Mouse (Mus musculus): ENCODE data around the gene Il17ra. TPM values are rescaled to one million over a fixed set of nuclear protein-coding genes. Genes with fewer than 3 reads are reported as not detected.

Gene Il17ra
- polyA plus RNA-seq, 1 experiment from 2014 or later = 10.5 TPM

DNA sequence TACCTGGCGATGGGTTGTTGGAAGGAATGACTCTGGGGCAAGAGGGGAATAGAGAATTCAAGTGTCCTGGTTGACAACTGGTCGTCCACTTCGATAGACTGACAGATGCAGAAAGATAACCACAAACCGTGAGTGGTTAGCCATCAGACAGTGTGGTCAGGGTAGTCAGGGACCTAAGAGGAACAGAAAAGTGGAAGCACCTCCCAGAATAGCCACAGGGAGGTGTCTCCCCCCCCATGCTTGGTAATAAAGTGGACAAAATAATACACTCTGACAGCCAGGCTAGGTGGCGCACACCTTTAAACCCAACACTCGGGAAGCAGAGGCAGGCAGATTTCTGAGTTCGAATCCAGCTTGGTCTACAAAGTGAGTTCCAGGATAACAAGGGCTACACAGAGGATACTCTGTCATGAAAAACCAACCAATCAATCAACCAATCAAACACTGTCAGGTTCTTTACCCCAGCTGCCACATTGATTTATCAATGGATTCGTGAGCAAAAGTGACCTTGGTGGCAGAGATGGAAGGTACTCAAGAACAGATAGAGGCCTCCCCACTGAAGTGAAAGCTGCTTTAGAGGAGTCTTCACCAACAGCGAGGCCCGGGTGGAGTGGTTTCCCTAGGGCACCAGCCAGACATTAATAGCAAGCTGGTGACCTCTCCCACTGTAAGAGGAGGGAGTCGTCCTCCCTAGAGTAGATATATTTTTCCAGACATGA is 10.5 kb upstream of the Il17ra start:
- no peak overlapping the region for H3K27ac ChIP-seq (ENCODE audit: low read length)
- no peaks in the 10 kb centered on the region for H3K27me3 ChIP-seq (replicated peaks; ENCODE audit: insufficient read depth, low read length)
- H3K4me1 ChIP-seq (ENCODE audit: insufficient read depth, low read depth, low read length) = no peaks in the 10 kb centered on the region
- ATAC-seq (no peak), DNase-seq (ENCODE audit: low spot score) (no peak)
- TF ChIP-seq EP300 (IDR thresholded peaks at IDR 0.05) (no peak), CTCF (IDR thresholded peaks at IDR 0.05) (no peak)
- H3K4me2 ChIP-seq (replicated peaks; ENCODE audit: low read depth, low read length) = no peak overlapping the region
- no peaks in the 10 kb centered on the region for H3K9me3 ChIP-seq (ENCODE audit: low read length)
- no peaks in the 10 kb centered on the region for H3K36me3 ChIP-seq (ENCODE audit: insufficient read depth, low read length)
- WGBS = 81% methylated on average over 11 of the region's 11 CpGs
- no peak overlapping the region for H3K9ac ChIP-seq (replicated peaks; ENCODE audit: low read depth)
- no peak overlapping the region for H3K4me3 ChIP-seq (ENCODE audit: low read depth, low read length)

DNA sequence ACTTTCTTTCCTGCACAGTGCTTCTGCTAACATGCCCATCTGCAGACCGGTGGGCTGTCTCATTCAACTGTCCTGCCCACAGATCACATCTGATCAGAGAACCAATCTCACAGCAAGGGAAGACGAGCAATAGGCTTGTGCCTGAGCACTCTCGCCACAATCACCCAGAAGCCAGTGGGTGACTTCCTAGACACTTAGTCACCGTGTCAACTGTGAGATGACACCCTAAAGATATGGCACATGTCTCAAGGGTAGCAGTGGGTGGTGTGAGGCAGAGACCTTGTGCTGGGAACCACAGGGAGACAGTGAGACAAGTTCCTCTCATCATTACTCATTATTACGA is 10.0 kb upstream of the Il17ra start:
- H3K9me3 ChIP-seq (ENCODE audit: low read length) = no peaks in the 10 kb centered on the region
- no peaks in the 10 kb centered on the region for H3K4me1 ChIP-seq (ENCODE audit: insufficient read depth, low read depth, low read length)
- DNase-seq (ENCODE audit: low spot score) (no peak), ATAC-seq (0 out of 2 replicates have a peak, but pooled peaks have one; percentile 9)
- no peak overlapping the region for H3K4me2 ChIP-seq (replicated peaks; ENCODE audit: low read depth, low read length)
- H3K36me3 ChIP-seq (ENCODE audit: insufficient read depth, low read length) = no peaks in the 10 kb centered on the region
- TF ChIP-seq EP300 (IDR thresholded peaks at IDR 0.05) (no peak), CTCF (IDR thresholded peaks at IDR 0.05) (no peak)
- H3K4me3 ChIP-seq (ENCODE audit: low read depth, low read length) = no peak overlapping the region
- H3K27ac ChIP-seq (ENCODE audit: low read length) = no peak overlapping the region
- H3K27me3 ChIP-seq (replicated peaks; ENCODE audit: insufficient read depth, low read length) = no peaks in the 10 kb centered on the region
- 72% methylated on average over 5 of the region's 5 CpGs for WGBS
- no peak overlapping the region for H3K9ac ChIP-seq (replicated peaks; ENCODE audit: low read depth)

DNA sequence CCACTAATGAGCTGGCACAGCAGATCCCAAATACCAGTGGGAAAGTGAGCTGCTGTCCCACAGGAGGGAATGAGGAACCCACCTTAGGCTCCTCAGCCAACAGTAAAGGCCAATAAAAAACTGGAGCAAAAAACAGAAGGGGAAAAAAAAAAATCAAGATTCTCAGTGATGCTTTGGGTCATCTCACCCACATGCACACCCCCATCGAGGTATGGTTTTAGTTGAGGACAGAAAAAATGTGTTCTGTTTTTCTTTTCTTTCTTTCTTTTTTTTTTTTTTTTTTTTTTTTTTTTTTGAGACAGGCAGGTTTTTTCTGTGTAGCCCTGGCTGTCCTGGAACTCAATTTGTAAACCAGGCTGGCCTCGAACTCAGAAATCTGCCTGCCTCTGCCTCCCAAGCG is 9.5 kb upstream of the Il17ra start:
- TF ChIP-seq CTCF (IDR thresholded peaks at IDR 0.05) (no peak), EP300 (IDR thresholded peaks at IDR 0.05) (no peak)
- Histone ChIP-seq H3K9me3 (ENCODE audit: low read length) (no peaks in the 10 kb centered on the region), H3K4me3 (ENCODE audit: low read depth, low read length) (no peak overlapping the region), H3K27ac (ENCODE audit: low read length) (no peak overlapping the region), H3K36me3 (ENCODE audit: insufficient read depth, low read length) (no peaks in the 10 kb centered on the region), H3K9ac (replicated peaks; ENCODE audit: low read depth) (no peak overlapping the region), H3K4me1 (ENCODE audit: insufficient read depth, low read depth, low read length) (no peaks in the 10 kb centered on the region), H3K27me3 (replicated peaks; ENCODE audit: insufficient read depth, low read length) (no peaks in the 10 kb centered on the region), H3K4me2 (replicated peaks; ENCODE audit: low read depth, low read length) (no peak overlapping the region)
- DNase-seq (ENCODE audit: low spot score) = no peak
- WGBS = 85% methylated on average over 3 of the region's 3 CpGs
- no peak for ATAC-seq

DNA sequence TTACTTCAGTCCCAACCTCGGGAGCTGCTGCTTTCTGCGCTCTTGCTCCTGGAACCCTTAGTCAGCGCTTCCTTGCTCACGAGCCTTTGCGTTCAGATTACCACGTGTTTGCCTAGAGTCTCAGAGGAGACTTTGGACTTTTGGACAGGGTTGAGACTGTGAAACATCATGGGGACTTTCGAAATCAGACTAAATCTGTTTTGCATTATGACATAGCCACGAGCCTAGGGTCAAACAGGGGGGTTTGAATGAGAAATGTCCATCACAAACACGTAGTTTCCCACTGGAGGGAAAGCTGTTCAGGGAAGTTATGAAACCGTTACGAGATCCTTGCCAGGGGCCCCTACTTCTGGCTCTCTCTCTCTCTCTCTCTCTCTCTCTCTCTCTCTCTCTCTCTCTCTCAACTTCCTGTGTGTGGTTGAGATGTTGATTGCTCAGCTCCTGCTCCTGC is 8.4 kb upstream of the Il17ra start:
- peak; percentile 87 for ATAC-seq

DNA sequence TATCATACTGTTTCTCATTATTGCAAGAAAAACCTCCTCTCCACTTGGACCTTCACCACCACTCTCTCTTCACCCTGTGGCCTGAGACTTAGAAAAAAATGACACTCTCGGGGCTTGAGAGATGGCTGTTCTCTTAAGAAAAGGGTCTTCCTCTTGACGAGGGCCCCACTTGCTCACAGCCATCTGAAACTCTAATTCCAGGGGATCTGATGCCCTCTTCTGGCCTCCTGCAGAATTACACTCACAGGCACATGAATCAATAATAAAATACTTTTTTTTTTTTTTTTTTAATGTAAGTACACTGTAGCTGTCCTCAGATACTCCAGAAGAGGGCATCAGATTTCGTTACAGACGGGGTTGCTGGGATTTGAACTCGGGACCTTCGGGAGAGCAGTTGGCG is 6.0 kb upstream of the Il17ra start:
- H3K4me1 ChIP-seq (ENCODE audit: insufficient read depth, low read depth, low read length) = no peaks in the 10 kb centered on the region
- no peaks in the 10 kb centered on the region for H3K36me3 ChIP-seq (ENCODE audit: insufficient read depth, low read length)
- no peak overlapping the region for H3K9ac ChIP-seq (replicated peaks; ENCODE audit: low read depth)
- no peak overlapping the region for H3K27ac ChIP-seq (ENCODE audit: low read length)
- H3K9me3 ChIP-seq (ENCODE audit: low read length) = no peaks in the 10 kb centered on the region
- no peak overlapping the region for H3K4me3 ChIP-seq (ENCODE audit: low read depth, low read length)
- 0 out of 2 replicates have a peak, but pooled peaks cover 3% of the 10 kb centered on the region for H3K27me3 ChIP-seq (replicated peaks; ENCODE audit: insufficient read depth, low read length)
- H3K4me2 ChIP-seq (replicated peaks; ENCODE audit: low read depth, low read length) = no peak overlapping the region
- DNase-seq (ENCODE audit: low spot score) (no peak), ATAC-seq (no peak)
- WGBS = 65% methylated on average over 7 of the region's 7 CpGs
- TF ChIP-seq CTCF (IDR thresholded peaks at IDR 0.05) (peak; percentile 37), EP300 (IDR thresholded peaks at IDR 0.05) (no peak)

More for the DNA sequence above, 8.4 kb upstream of the Il17ra start:
- Histone ChIP-seq H3K9ac (replicated peaks; ENCODE audit: low read depth) (no peak overlapping the region), H3K27me3 (replicated peaks; ENCODE audit: insufficient read depth, low read length) (no peaks in the 10 kb centered on the region), H3K4me3 (ENCODE audit: low read depth, low read length) (no peak overlapping the region), H3K4me1 (ENCODE audit: insufficient read depth, low read depth, low read length) (no peaks in the 10 kb centered on the region), H3K36me3 (ENCODE audit: insufficient read depth, low read length) (no peaks in the 10 kb centered on the region), H3K9me3 (ENCODE audit: low read length) (no peaks in the 10 kb centered on the region), H3K4me2 (replicated peaks; ENCODE audit: low read depth, low read length) (no peak overlapping the region), H3K27ac (ENCODE audit: low read length) (no peak overlapping the region)
- TF ChIP-seq CTCF (IDR thresholded peaks at IDR 0.05) = no peak
- peak; percentile 53; the same call in 1 of the 2 replicates for TF ChIP-seq EP300 (IDR thresholded peaks at IDR 0.05)
- peak; percentile 82 for DNase-seq (ENCODE audit: low spot score)
- WGBS = 33% methylated on average over 11 of the region's 11 CpGs

DNA sequence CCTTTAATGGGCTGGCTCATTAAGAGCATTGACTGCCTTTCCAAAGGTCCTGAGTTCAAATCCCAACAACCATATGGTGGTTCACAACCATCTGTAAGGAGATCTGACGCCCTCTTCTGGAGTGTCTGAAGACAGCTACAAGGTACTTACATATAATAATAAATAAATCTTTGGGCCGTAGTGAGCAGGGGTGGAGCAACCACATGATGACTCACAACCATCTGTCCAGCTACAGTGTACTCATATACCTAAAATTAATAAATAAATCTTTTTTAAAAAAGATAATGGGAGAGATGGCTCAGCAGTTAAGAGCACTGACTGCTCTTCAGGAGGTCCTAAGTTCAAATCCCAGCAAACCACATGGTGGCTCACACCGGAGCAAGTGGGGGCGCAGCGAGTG is 5.3 kb upstream of the Il17ra start:
- H3K9me3 ChIP-seq (ENCODE audit: low read length) = no peaks in the 10 kb centered on the region
- no peak overlapping the region for H3K27ac ChIP-seq (ENCODE audit: low read length)
- TF ChIP-seq CTCF (IDR thresholded peaks at IDR 0.05) = no peak
- no peak for TF ChIP-seq EP300 (IDR thresholded peaks at IDR 0.05)
- no peak overlapping the region for H3K4me3 ChIP-seq (ENCODE audit: low read depth, low read length)
- H3K4me2 ChIP-seq (replicated peaks; ENCODE audit: low read depth, low read length) = no peak overlapping the region
- 80% methylated on average over 5 of the region's 5 CpGs for WGBS
- no peaks in the 10 kb centered on the region for H3K4me1 ChIP-seq (ENCODE audit: insufficient read depth, low read depth, low read length)
- no peak overlapping the region for H3K9ac ChIP-seq (replicated peaks; ENCODE audit: low read depth)
- no peaks in the 10 kb centered on the region for H3K36me3 ChIP-seq (ENCODE audit: insufficient read depth, low read length)
- DNase-seq (ENCODE audit: low spot score) = no peak
- no peak for ATAC-seq
- 0 out of 2 replicates have a peak, but pooled peaks cover 5% of the 10 kb centered on the region for H3K27me3 ChIP-seq (replicated peaks; ENCODE audit: insufficient read depth, low read length)
